Mouse (Mus musculus) ES-E14 (cell line): ENCODE measurements around the gene Gm2696.
"Not testable (repeated sequence)": the region's sequence is repeated elsewhere in the genome, so short reads cannot be mapped to it uniquely, and the experiment has no call there.

Experiments used
- HCFC1 ChIP-seq: IDR thresholded peaks from 2 replicates; pipeline ENCODE4 v1.6.1; 2012; ENCODE audit warnings: low read length, inconsistent platforms, borderline replicate concordance; ENCODE audit not compliant: insufficient read depth
- MAFK ChIP-seq: IDR thresholded peaks from 2 replicates; pipeline ENCODE4 v1.6.1; 2014; ENCODE audit warnings: mild to moderate bottlenecking, low read depth, low read length, inconsistent platforms; ENCODE audit not compliant: insufficient read depth
- ZC3H11A ChIP-seq: IDR thresholded peaks from 2 replicates; pipeline ENCODE4 v1.6.1; 2012; ENCODE audit warnings: low read depth, mild to moderate bottlenecking, inconsistent platforms, low read length, borderline replicate concordance
- ZNF384 ChIP-seq: IDR thresholded peaks from 2 replicates; pipeline ENCODE4 v1.6.1; 2012; ENCODE audit warnings: low read depth, low read length, inconsistent platforms

- TF ChIP-seq ZNF384, HCFC1, MAFK, ZC3H11A: not testable (repeated sequence)
Observed at GRCm38 (mm10) chr10:77776844-77777243, 37.6 kb upstream of the Gm2696 start, which contains the start of gene Gm7138.
